Mouse (Mus musculus) CH12.LX (cell line): ENCODE results near the gene Hcfc2. TPM values are rescaled to one million over a fixed set of nuclear protein-coding genes. Genes with fewer than 3 reads are reported as not detected.
A peak's percentile ranks its signal among the peaks of the same experiment; 100 is the strongest.

Source experiments
- DNase-seq: peaks from one replicate; pipeline ENCODE4 v3.0.0-alpha.2; 2013; ENCODE audit errors: extremely low read depth
- H3K27ac ChIP-seq: 2 replicates; pipeline ENCODE4 v1.5.1; 2012; ENCODE audit warnings: low read depth, mild to moderate bottlenecking, control low read depth, moderate library complexity; ENCODE audit not compliant: insufficient read depth
- H3K27me3 ChIP-seq: replicated peaks from 2 replicates; pipeline ENCODE3; 2012; ENCODE audit warnings: inconsistent platforms
- H3K36me3 ChIP-seq, 2 experiments: replicated peaks in 1 of 2; 2 replicates each; pipeline versions ENCODE3 to v1.6.1; 2012; ENCODE audit warnings: inconsistent platforms in 1 of 2, low read length in 1 of 2, mild to moderate bottlenecking in 1 of 2, mixed read lengths in 1 of 2, moderate library complexity in 1 of 2; ENCODE audit not compliant: control insufficient read depth in 1 of 2, insufficient read depth in 1 of 2
- H3K4me1 ChIP-seq, 2 experiments: 2 replicates each; pipeline ENCODE4 v1.6.1; 2012; ENCODE audit warnings: inconsistent platforms in 1 of 2, moderate library complexity in 1 of 2; ENCODE audit not compliant: insufficient read depth in 2 of 2, control insufficient read depth in 1 of 2
- H3K4me2 ChIP-seq: 2 replicates; pipeline ENCODE4 v1.6.1; 2012; ENCODE audit warnings: low read depth, mild to moderate bottlenecking, control low read depth; ENCODE audit not compliant: poor library complexity, insufficient read depth, severe bottlenecking
- H3K4me3 ChIP-seq, 3 experiments: fragments of 150-350 bp in 1 of 3; sonication (generic) in 1 of 3; replicated peaks in 1 of 3; 2 replicates each; pipeline versions ENCODE3 to v1.5.1; 2011 to 2012; ENCODE audit warnings: low read depth in 2 of 3, low read length in 2 of 3, mild to moderate bottlenecking in 2 of 3, moderate library complexity in 2 of 3, control low read depth in 1 of 3, improper control_type of control experiment in 1 of 3, inconsistent platforms in 1 of 3, mixed read lengths in 1 of 3; ENCODE audit not compliant: poor library complexity in 1 of 3
- H3K79me2 ChIP-seq: replicated peaks from 2 replicates; pipeline ENCODE4 v1.6.1; 2012; ENCODE audit warnings: mild to moderate bottlenecking, moderate library complexity; ENCODE audit not compliant: control insufficient read depth, poor library complexity, insufficient read depth, severe bottlenecking; ENCODE audit errors: extremely low read depth
- H3K9ac ChIP-seq: 2 replicates; pipeline ENCODE4 v1.6.1; 2012; ENCODE audit warnings: low read depth, mild to moderate bottlenecking, control low read depth, moderate library complexity; ENCODE audit not compliant: insufficient read depth
- H3K9me3 ChIP-seq: replicated peaks from 2 replicates; pipeline ENCODE3; 2012; ENCODE audit warnings: low read length, inconsistent platforms, mixed read lengths
- BHLHE40 ChIP-seq: IDR thresholded peaks from 2 replicates; pipeline ENCODE4 v1.6.1; 2011; ENCODE audit warnings: mild to moderate bottlenecking, low read depth, low read length, improper control_type of control experiment
- CHD1 ChIP-seq: IDR thresholded peaks from 2 replicates; pipeline ENCODE4 v1.6.1; 2012; ENCODE audit warnings: low read depth, low read length, improper control_type of control experiment, inconsistent platforms
- CHD2 ChIP-seq: IDR thresholded peaks from 2 replicates; pipeline ENCODE4 v1.6.1; 2011; ENCODE audit warnings: low read length, improper control_type of control experiment
- CTCF ChIP-seq, 2 experiments: IDR thresholded peaks in 1 of 2; conservative IDR thresholded peaks in 1 of 2; 2 replicates each; pipeline ENCODE4 v1.5.1; 2011 to 2012; ENCODE audit warnings: low read depth in 2 of 2, low read length in 2 of 2, improper control_type of control experiment in 1 of 2, inconsistent platforms in 1 of 2, mild to moderate bottlenecking in 1 of 2, moderate library complexity in 1 of 2
- E2F4 ChIP-seq: IDR thresholded peaks from 2 replicates; pipeline ENCODE4 v1.6.1; 2011; ENCODE audit warnings: low read depth, low read length, improper control_type of control experiment; ENCODE audit not compliant: insufficient replicate concordance
- ELF1 ChIP-seq: IDR thresholded peaks from 2 replicates; pipeline ENCODE4 v1.6.1; 2014; ENCODE audit warnings: low read depth, mild to moderate bottlenecking, inconsistent platforms, low read length, improper control_type of control experiment
- EP300 ChIP-seq: IDR thresholded peaks from 2 replicates; pipeline ENCODE4 v1.6.1; 2011; ENCODE audit warnings: low read length, improper control_type of control experiment
- ETS1 ChIP-seq: conservative IDR thresholded peaks from 2 replicates; pipeline ENCODE4 v1.6.1; 2012; ENCODE audit warnings: low read depth, mild to moderate bottlenecking, inconsistent platforms, low read length, improper control_type of control experiment, moderate library complexity
- GABPA ChIP-seq: IDR thresholded peaks from 2 replicates; pipeline ENCODE4 v1.6.1; 2012; ENCODE audit warnings: low read depth, low read length, improper control_type of control experiment, inconsistent platforms; ENCODE audit not compliant: insufficient replicate concordance
- HCFC1 ChIP-seq: IDR thresholded peaks from 2 replicates; pipeline ENCODE4 v1.6.1; 2012; ENCODE audit warnings: low read depth, mild to moderate bottlenecking, inconsistent platforms, low read length, improper control_type of control experiment
- IRF4 ChIP-seq: IDR thresholded peaks from 2 replicates; pipeline ENCODE4 v1.6.1; 2014; ENCODE audit warnings: low read depth, mild to moderate bottlenecking, inconsistent platforms, low read length, improper control_type of control experiment
- JUN ChIP-seq: IDR thresholded peaks from 2 replicates; pipeline ENCODE4 v1.6.1; 2011; ENCODE audit warnings: low read depth, mild to moderate bottlenecking, low read length, improper control_type of control experiment, moderate library complexity; ENCODE audit not compliant: insufficient read depth
- JUND ChIP-seq: conservative IDR thresholded peaks from 2 replicates; pipeline ENCODE4 v1.6.1; 2011; ENCODE audit warnings: low read depth, low read length, improper control_type of control experiment
- KAT2A ChIP-seq: IDR thresholded peaks from 2 replicates; pipeline ENCODE4 v1.6.1; 2012; ENCODE audit warnings: low read length, improper control_type of control experiment, inconsistent platforms; ENCODE audit not compliant: insufficient replicate concordance
- MAFK ChIP-seq: IDR thresholded peaks from 2 replicates; pipeline ENCODE4 v1.6.1; 2011; ENCODE audit warnings: low read length, improper control_type of control experiment; ENCODE audit not compliant: insufficient replicate concordance
- MAX ChIP-seq: IDR thresholded peaks from 2 replicates; pipeline ENCODE4 v1.6.1; 2011; ENCODE audit warnings: low read length, improper control_type of control experiment
- MAZ ChIP-seq: IDR thresholded peaks from 2 replicates; pipeline ENCODE4 v1.6.1; 2012; ENCODE audit warnings: low read depth, mild to moderate bottlenecking, inconsistent platforms, low read length, improper control_type of control experiment, moderate library complexity
- MEF2A ChIP-seq: IDR thresholded peaks from 2 replicates; pipeline ENCODE4 v1.6.1; 2014; ENCODE audit warnings: low read depth, mild to moderate bottlenecking, inconsistent platforms, low read length, improper control_type of control experiment, borderline replicate concordance
- MXI1 ChIP-seq: IDR thresholded peaks from 2 replicates; pipeline ENCODE4 v1.6.1; 2011; ENCODE audit warnings: mild to moderate bottlenecking, low read depth, low read length, improper control_type of control experiment
- MYC ChIP-seq: IDR thresholded peaks from 2 replicates; pipeline ENCODE4 v1.6.1; 2011; ENCODE audit warnings: low read depth, mild to moderate bottlenecking, improper control_type of control experiment, low read length
- NELFE ChIP-seq: IDR thresholded peaks from 2 replicates; pipeline ENCODE4 v1.6.1; 2011; ENCODE audit warnings: low read depth, low read length, improper control_type of control experiment
- NRF1 ChIP-seq: IDR thresholded peaks from 2 replicates; pipeline ENCODE4 v1.6.1; 2014; ENCODE audit warnings: low read depth, mild to moderate bottlenecking, inconsistent platforms, low read length, improper control_type of control experiment, moderate library complexity
- PAX5 ChIP-seq: IDR thresholded peaks from 2 replicates; pipeline ENCODE4 v1.6.1; 2012; ENCODE audit warnings: low read length, inconsistent platforms, mixed read lengths
- POLR2A ChIP-seq: IDR thresholded peaks from 2 replicates; pipeline ENCODE4 v1.6.1; 2011; ENCODE audit warnings: low read depth, mild to moderate bottlenecking, improper control_type of control experiment, low read length
- POLR2AphosphoS2 ChIP-seq: IDR thresholded peaks from 2 replicates; pipeline ENCODE4 v1.6.1; 2011; ENCODE audit warnings: low read depth, low read length, improper control_type of control experiment
- RAD21 ChIP-seq: IDR thresholded peaks from 2 replicates; pipeline ENCODE4 v1.6.1; 2011; ENCODE audit warnings: low read depth, mild to moderate bottlenecking, low read length, improper control_type of control experiment, moderate library complexity
- RCOR1 ChIP-seq: conservative IDR thresholded peaks from 2 replicates; pipeline ENCODE4 v1.6.1; 2012; ENCODE audit warnings: low read depth, mild to moderate bottlenecking, inconsistent platforms, low read length, improper control_type of control experiment
- SIN3A ChIP-seq: IDR thresholded peaks from 2 replicates; pipeline ENCODE4 v1.6.1; 2012; ENCODE audit warnings: low read length, improper control_type of control experiment, inconsistent platforms
- SMC3 ChIP-seq: IDR thresholded peaks from 2 replicates; pipeline ENCODE4 v1.6.1; 2011; ENCODE audit warnings: low read depth, low read length, improper control_type of control experiment
- TBP ChIP-seq: conservative IDR thresholded peaks from 2 replicates; pipeline ENCODE4 v1.6.1; 2011; ENCODE audit warnings: low read depth, low read length, improper control_type of control experiment
- TCF12 ChIP-seq: IDR thresholded peaks from 2 replicates; pipeline ENCODE4 v1.6.1; 2014; ENCODE audit warnings: low read depth, mild to moderate bottlenecking, inconsistent platforms, low read length, improper control_type of control experiment
- UBTF ChIP-seq: IDR thresholded peaks from 2 replicates; pipeline ENCODE4 v1.6.1; 2012; ENCODE audit warnings: low read depth, mild to moderate bottlenecking, inconsistent platforms, low read length, improper control_type of control experiment, moderate library complexity
- USF1 ChIP-seq: IDR thresholded peaks from 2 replicates; pipeline ENCODE4 v1.6.1; 2014; ENCODE audit warnings: low read depth, mild to moderate bottlenecking, inconsistent platforms, low read length, improper control_type of control experiment
- USF2 ChIP-seq: conservative IDR thresholded peaks from 2 replicates; pipeline ENCODE4 v1.6.1; 2011; ENCODE audit warnings: low read depth, low read length, improper control_type of control experiment
- ZC3H11A ChIP-seq: IDR thresholded peaks from 2 replicates; pipeline ENCODE4 v1.6.1; 2012; ENCODE audit warnings: low read depth, mild to moderate bottlenecking, inconsistent platforms, low read length, improper control_type of control experiment
- ZKSCAN1 ChIP-seq: IDR thresholded peaks from 2 replicates; pipeline ENCODE4 v1.6.1; 2012; ENCODE audit warnings: low read depth, inconsistent platforms, low read length, improper control_type of control experiment, borderline replicate concordance
- ZMIZ1 ChIP-seq: IDR thresholded peaks from 2 replicates; pipeline ENCODE4 v1.6.1; 2012; ENCODE audit warnings: low read depth, mild to moderate bottlenecking, inconsistent platforms, low read length, improper control_type of control experiment
- ZNF384 ChIP-seq: IDR thresholded peaks from 2 replicates; pipeline ENCODE4 v1.6.1; 2012; ENCODE audit warnings: low read depth, low read length, improper control_type of control experiment, inconsistent platforms
- dilution Hi-C: fragments of 300-500 bp; cut with MboI; formaldehyde crosslinking; loops from 2 replicates; pipeline ENCODE4 v1.14.3; 2020; ENCODE audit warnings: low sequenced_read_pairs; ENCODE audit not compliant: extremely low pct_unique_long_range_greater_than_20kb, extremely low pct_ligation_motif_present
- in situ Hi-C: fragments of 300-500 bp; cut with MboI; formaldehyde crosslinking; loops from 3 replicates; pipeline ENCODE4 v1.14.3; 2019; ENCODE audit warnings: low sequenced_read_pairs, low pct_ligation_motif_present, low pct_unique_long_range_greater_than_20kb, mixed read lengths
- polyA plus RNA-seq: library from polyadenylated mRNA; unstranded; fragments of >175 nt; gene quantifications from 2 replicates; pipeline ENCODE4 v1.2.1, GENCODE M21; 2012; ENCODE audit warnings: low read depth; ENCODE audit not compliant: insufficient read length
- total RNA-seq, 2 experiments: library from RNA; depleted of rRNA; stranded (reverse); fragments of 300-350 nt in 1 of 2; fragments of >200 nt in 1 of 2; gene quantifications; 2 replicates each; pipeline ENCODE4 v1.2.3; 2012 to 2014

The Hcfc2 gene
- total and polyA plus RNA-seq, 3 experiments, result 10.5 to 13.0 (median 12.3) TPM

GRCm38 (mm10) chr10:82698712-82699261 lies 2.8 kb downstream of the Hcfc2 start:
- H3K27ac ChIP-seq, result peak overlapping the region; percentile 57
- dilution Hi-C loops, result no loop called here
- peak overlapping the region; percentile 74 to 89 (median 87) for H3K4me3 ChIP-seq
- H3K4me2 ChIP-seq, result peak overlapping the region; percentile 48
- peaks cover 0 to 8% of the 10 kb centered on the region in 2 experiments for H3K36me3 ChIP-seq
- H3K9ac ChIP-seq, result peak overlapping the region; percentile 78
- no peaks in the 10 kb centered on the region for H3K9me3 ChIP-seq
- no peaks in the 10 kb centered on the region; the same call in 1 of the 2 replicates for H3K79me2 ChIP-seq
- H3K4me1 ChIP-seq, result peaks cover 11 to 33% of the 10 kb centered on the region in 2 experiments
- in situ Hi-C loops, result no loop called here
- H3K27me3 ChIP-seq, result no peaks in the 10 kb centered on the region
- TF ChIP-seq CHD1 (no peak), RAD21 (no peak), ZC3H11A (no peak), KAT2A (no peak), PAX5 (no peak), SMC3 (no peak), JUN (no peak), CTCF (conservative IDR thresholded peaks at IDR 0.05 in 1 of 2, IDR thresholded peaks at IDR 0.05 in 1 of 2; ENCODE audit: low read depth in 2 of 2, low read length in 2 of 2) (no peak), BHLHE40 (peak; percentile 98), GABPA (no peak), ZKSCAN1 (no peak), MAZ (peak; percentile 85), POLR2AphosphoS2 (no peak), TBP (no peak), ETS1 (no peak; the same call in 1 of the 2 replicates), EP300 (peak; percentile 8; the same call in 1 of the 2 replicates), ZMIZ1 (0 out of 2 replicates have a peak, but pooled peaks have one; percentile 53), NELFE (peak; percentile 75), MXI1 (peak; percentile 82; the same call in 1 of the 2 replicates), NRF1 (peak; percentile 55), MYC (no peak), CHD2 (peak; percentile 74; the same call in 1 of the 2 replicates), MEF2A (no peak), IRF4 (peak; percentile 25; the same call in 1 of the 2 replicates), ELF1 (no peak; the same call in 1 of the 2 replicates), USF2 (peak; percentile 77), RCOR1 (no peak), MAFK (no peak), MAX (peak; percentile 70; the same call in 1 of the 2 replicates), ZNF384 (no peak), HCFC1 (peak; percentile 74), SIN3A (no peak; the same call in 1 of the 2 replicates), TCF12 (peak; percentile 75), E2F4 (no peak), POLR2A (peak; percentile 71), JUND (no peak), UBTF (no peak), USF1 (peak; percentile 94)
- peak; percentile 72 for DNase-seq
